Mouse (Mus musculus) brain, embryonic 14.5 days (tissue): ENCODE measurements around the gene Lix1.

Experiments used
- CTCF ChIP-seq: fragments of 200-500 bp; IDR thresholded peaks from 2 replicates; pipeline ENCODE4 v1.5.1; 2012; ENCODE audit warnings: inconsistent platforms, mild to moderate bottlenecking, moderate library complexity, borderline replicate concordance; ENCODE audit not compliant: insufficient read depth, insufficient read length; ENCODE audit errors: extremely low read depth
- POLR2A ChIP-seq: fragments of 200-500 bp; IDR thresholded peaks from 2 replicates; pipeline ENCODE4 v1.6.1; 2012; ENCODE audit warnings: mild to moderate bottlenecking, inconsistent platforms, borderline replicate concordance; ENCODE audit not compliant: poor library complexity, insufficient read depth, insufficient read length, severe bottlenecking; ENCODE audit errors: extremely low read depth

- TF ChIP-seq CTCF: no peak
- no peak for TF ChIP-seq POLR2A
These were observed 44.2 kb downstream of the Lix1 start for GRCm38 (mm10) chr17:17446683-17447082.
